Mouse (Mus musculus) monocyte, adult 2 months (primary cell): ENCODE data around the gene Vps45.

ENCODE experiments used
- DNase-seq, 2 experiments: peaks; one replicate each; pipeline ENCODE4 v3.0.0; 2022; ENCODE audit warnings: low spot score in 2 of 2, low read depth in 1 of 2

The Vps45 gene

GRCm38 (mm10) chr3:96039857-96040662 lies 18.2 kb downstream of the Vps45 start:
- DNase-seq = no peak

DNA sequence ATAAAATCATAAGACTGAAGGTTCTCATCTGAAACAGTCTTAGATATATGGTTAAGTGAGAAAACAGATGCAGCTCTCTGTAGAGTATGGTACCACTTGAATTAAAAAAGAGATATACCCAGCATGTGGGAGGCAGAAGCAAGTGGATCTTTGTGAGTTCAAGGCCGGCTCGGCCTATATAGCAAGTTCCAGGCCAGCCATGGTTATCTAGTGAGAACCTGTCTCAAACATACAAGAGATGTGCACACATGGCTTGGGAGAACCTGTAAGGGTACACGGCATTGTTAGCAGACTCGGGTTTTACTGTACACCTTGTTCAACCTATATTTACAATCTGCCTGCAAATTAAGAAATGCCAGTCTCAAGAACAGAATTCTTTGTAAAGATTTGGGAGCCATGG lies 19.4 kb downstream of the Vps45 start:
- DNase-seq = no peak

DNA sequence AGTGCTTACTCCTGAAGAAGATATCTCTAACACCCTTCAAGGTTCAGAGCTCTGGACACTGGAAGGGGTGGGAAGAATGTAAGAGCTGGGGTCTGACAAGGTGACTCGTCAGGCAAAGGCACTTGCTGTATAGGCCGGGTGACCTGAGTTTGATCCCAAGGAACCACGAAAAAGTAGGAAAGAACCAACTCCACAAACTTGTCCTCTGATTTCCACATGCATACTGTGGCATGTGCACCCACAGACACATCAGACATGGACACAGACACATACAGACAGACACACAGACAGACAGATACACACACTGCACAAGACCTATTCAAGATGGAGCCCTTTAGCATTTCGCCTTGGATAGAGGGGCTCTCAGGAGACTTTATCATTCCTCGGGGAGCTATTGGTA lies 20.1 kb downstream of the Vps45 start:
- DNase-seq = no peak

DNA sequence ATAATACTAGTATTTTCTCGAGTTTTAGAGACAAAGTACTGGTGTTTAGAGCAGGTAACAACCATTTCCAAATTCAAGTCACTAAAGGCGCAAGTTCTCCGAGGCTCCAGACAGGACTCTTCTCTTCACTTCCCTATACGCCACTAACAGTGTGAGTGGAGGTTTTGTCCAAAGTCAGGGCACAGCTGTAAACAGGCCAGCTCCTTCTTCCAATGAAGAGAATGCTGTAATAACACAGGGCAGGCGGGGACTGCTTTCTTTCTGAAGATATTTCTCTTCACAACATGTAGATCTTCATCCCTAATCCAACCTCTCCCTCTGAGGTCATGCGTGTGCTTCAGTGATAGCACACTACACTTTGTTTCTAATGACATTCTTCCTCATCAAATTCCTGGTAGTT lies 21.5 kb downstream of the Vps45 start:
- no peak for DNase-seq

DNA sequence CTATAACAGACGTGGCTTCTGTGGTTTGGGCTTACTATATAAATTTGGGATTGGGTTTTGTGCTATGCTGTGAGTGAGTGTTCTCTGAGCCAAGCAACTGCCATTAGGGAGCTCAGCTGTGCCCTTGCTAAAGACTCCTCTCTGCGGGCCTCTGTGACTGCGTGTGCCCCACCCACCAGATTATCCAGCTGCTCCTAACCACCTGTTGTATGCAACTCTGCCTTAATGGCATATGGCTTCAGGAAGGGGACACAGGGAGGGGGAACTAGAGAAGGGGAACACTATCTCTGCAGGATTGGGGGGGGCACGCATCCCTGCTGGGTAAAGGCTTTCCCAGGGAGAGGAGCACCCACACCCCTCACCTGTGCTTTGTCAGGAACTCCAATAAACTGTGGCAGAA lies 25.2 kb downstream of the Vps45 start:
- no peak for DNase-seq

DNA sequence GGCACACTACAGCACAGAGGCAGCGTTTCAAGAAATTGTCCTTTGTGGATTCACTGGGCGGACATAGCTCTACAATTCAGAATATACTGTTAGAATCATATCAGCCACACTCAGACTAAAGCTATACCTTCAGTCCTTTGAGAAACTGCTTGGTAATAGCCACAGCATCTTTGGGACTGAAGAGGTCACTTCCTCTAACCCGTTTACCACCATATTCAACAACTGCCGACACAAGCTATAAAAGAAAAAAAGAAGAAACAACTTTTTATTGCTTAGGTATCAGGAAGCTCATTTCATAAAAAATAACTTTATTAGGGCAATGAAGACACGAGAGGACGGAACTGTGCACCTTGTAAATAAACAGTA lies 25.6 kb downstream of the Vps45 start:
- DNase-seq = no peak

DNA sequence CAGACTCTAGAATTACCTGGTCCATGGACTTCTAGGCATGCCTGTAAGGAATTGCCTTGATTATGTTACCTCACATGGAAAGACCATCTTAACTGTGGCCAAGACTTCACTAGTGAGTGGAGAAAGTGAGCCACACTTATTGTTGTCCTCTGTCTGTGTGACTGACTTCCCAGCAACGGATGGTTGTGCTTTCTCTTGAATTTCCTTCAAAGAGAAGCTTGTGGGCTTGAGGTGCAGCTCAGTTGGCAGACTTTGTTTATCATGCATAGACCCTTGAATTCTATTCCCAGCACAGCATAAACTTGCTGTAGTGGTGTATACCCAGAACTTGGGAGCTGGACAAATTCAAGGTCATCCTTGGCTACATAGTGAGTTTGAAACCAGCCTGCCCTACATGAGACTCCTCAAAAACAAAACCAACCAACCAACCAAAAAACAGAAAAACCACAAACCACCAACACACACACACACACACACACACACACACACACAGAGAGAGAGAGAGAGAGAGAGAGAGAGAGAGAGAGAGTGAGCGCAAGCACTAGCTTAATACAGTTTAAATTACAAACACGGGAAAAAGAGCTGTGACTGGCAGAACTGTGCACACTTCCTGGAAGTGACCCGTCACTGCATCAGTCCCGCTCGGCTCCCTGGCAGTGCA lies 26.1 kb downstream of the Vps45 start:
- no peak for DNase-seq

DNA sequence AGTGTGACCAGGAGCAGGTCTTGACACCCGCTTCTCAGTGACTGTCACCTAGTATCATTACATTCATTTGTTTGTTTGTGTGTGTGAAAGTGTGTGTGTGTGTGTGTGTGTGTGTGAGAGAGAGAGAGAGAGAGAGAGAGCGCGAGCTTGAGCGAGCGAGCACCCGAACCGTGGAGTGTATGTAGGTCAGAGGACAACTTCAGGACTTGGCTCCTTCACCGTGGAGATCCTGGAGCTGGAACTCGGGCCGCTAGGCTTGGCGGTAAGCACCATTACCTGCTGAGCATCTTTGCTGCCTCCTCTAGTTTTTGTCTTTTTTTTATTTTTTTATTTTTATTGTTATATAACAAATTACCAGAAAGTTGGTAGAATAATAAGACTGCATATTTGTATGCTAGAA lies 28.5 kb downstream of the Vps45 start:
- DNase-seq = no peak

DNA sequence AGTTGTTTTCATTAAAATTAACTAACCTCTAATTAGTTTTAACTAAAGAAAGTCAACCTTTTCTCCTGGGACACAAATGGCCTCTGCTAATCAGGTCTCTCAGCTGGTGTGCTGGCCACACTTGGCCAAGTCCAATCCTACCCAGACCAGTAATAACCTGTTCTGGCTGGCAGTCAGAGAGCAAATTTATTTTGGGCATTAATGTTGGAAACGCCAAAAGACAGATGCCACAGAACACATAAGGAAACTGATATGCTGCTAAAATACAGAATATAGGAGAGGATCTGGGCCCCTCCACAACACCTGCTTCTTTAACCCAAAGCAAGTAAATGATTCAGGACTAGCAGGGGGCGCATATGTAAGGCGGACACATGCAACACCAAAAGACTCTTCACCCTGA lies 28.9 kb downstream of the Vps45 start:
- no peak for DNase-seq

GRCm38 (mm10) chr3:96027875-96028274 lies 30.4 kb downstream of the Vps45 start:
- no peak for DNase-seq

- no peak for DNase-seq
These were observed 31.1 kb downstream of the Vps45 start for GRCm38 (mm10) chr3:96027145-96027544.

DNA sequence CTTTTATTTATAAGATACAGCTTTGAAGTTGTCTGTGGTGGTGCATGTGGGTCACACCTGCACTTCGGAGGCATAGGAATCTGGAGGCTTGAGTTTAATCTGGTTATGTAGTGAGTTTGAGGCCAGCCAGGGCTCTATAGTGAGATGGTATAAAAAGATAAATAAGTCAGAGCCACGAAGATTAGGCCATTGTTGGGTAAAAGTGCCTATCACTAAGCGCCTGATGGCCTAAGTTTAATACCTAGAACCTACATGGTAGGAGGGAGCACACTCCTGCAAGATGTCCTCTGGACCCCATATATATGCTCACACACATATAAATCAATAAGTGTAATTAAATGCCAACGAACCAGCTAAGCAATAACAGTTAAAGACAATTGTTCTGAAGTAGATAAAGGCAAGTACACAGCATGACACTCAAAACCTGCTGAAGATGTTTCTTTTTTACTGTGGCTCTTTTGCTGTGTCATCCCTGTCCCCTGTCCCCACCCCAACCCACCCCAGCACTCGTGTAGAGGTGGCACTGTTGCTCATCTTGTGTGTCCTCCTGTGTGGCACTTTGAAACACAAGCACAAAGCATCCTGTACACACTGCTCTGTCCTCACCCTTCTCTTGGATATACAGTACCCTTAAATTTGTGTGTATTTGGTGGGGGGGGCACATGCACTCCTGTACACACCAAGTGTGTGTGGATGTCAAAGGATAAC lies 36.7 kb downstream of the Vps45 start:
- no peak for DNase-seq

DNA sequence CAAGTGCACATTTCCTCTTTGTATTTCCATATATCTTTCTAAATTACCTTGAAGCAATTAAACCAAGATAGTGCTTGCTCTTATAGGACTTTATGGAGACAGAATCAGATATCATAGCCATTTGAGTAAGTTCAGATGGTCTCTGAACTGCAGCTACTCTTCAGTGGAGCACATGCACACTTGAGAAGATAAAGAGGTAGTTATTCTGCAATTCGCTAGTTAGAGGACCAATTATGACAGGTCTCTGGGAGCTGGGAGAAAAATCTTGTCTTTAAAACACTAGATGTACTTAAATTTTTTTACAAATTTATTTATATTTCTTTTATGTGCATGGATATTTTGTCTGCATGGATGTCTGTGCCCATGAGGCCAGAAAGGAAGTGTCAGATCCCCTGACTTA lies 37.5 kb downstream of the Vps45 start:
- DNase-seq = no peak

DNA sequence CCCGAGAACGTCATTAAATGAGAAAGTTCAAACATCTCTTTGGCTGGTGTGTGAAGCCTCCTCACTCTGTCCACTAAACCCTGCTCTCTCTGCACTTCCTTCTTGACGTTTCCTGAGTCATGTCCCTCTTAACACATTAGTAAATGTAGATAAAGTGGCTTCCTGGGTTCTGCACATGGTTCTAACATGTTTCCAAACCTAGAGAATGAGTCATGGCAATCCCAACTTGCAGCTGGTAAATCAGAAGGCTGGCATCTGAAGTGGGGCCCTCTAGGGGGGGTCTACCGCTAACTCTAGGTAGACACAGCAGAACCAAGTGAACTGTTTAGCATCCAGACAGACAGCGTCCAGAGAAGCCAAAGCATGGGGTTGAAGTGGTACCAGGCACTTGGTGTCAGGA lies 40.8 kb downstream of the Vps45 start:
- no peak for DNase-seq

DNA sequence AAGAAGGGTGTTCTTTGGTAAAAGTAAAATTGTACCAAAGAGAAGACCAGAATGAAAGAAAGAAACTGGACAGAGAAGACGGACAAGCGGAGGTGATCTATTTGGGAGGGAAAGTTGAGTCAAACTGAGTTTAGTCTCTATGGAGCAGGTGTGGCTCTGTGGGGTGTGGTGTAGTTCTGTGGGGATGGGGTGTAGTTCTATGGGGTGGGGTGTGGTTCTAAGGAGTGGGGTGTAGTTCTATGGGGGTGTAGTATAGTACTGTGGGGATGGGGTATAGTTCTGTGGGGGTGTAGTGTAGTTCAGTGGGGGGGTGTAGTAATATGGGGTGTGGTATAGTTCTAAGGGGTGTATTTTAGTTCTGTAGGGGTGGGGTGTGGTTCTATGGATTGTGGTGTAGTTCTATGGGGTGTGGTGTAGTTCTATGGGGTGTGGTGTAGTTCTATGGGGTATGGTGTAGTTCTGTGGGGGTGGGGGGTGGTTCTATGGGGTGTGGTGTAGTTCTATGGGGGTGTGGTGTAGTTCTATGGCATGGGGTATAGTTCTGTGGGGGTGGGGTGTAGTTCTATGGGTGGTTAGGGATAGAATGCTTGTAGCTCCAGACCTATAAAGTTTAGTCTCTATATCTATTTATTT lies 41.9 kb downstream of the Vps45 start:
- no peak for DNase-seq

- DNase-seq = no peak
These were observed 42.6 kb downstream of the Vps45 start for GRCm38 (mm10) chr3:96015681-96016080.

- no peak for DNase-seq
These were observed 45.5 kb downstream of the Vps45 start for GRCm38 (mm10) chr3:96012805-96013204.

GRCm38 (mm10) chr3:96008463-96008862 lies 49.8 kb downstream of the Vps45 start:
- no peak for DNase-seq

GRCm38 (mm10) chr3:96001560-96001959 lies 56.7 kb downstream of the Vps45 start:
- no peak for DNase-seq

GRCm38 (mm10) chr3:96000921-96001501 lies 57.3 kb downstream of the Vps45 start:
- DNase-seq = no peak

GRCm38 (mm10) chr3:96000080-96000632 lies 58.1 kb downstream of the Vps45 start:
- no peak for DNase-seq
